Mouse (Mus musculus) urinary bladder, adult 2 months (tissue): ENCODE measurements around the gene Grik4. TPM values are rescaled to one million over a fixed set of nuclear protein-coding genes. Genes with fewer than 3 reads are reported as not detected.

Experiments used
- DNase-seq: peaks from one replicate; pipeline ENCODE4 v3.0.0; 2022; ENCODE audit warnings: low spot score
- polyA plus RNA-seq: library from polyadenylated mRNA; depleted of rRNA; stranded (reverse); fragments of >200 nt; gene quantifications from 2 replicates; pipeline ENCODE4 v1.2.3, GENCODE M21; 2012

The Grik4 gene
- polyA plus RNA-seq, 1 experiment: 0.25 TPM

DNA sequence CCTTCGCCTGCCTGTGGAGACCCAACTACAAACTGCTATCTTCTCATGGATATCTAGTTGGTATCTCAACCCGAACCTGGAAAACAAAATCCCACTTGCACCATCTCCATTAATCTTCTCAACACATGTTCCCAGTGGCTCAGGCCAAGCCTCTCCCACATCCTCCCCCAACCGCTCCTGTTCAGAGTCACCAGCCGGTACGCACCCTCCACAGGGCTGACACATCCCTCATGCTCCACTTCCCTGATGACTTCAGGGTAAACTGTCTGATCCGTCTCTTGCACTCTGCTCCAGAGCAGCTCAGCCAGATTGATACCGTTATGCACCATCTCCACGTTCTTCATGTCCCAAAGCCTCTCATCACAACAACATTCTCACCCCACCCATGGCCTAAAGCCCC is 198.3 kb downstream of the Grik4 start:
- no peak for DNase-seq

DNA sequence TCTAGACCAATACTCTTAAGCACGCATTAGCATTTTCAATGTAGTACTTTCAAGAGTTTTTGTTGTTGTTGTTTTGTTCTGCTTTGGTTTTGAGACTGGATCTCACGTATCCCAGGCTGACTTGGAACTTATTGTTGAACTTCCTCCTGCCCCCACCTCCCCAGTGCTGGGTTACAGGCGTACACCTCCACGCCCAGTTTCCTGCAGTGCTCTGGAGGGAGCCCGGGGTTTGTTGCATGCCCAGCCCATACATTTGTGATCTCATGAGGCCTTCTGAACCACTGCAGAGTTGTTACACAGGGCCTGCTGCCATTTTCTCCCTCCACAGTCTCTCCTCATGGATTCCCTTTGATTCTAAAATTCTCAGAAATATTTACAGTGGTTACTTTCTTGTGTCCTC is 201.9 kb downstream of the Grik4 start:
- DNase-seq: no peak

DNA sequence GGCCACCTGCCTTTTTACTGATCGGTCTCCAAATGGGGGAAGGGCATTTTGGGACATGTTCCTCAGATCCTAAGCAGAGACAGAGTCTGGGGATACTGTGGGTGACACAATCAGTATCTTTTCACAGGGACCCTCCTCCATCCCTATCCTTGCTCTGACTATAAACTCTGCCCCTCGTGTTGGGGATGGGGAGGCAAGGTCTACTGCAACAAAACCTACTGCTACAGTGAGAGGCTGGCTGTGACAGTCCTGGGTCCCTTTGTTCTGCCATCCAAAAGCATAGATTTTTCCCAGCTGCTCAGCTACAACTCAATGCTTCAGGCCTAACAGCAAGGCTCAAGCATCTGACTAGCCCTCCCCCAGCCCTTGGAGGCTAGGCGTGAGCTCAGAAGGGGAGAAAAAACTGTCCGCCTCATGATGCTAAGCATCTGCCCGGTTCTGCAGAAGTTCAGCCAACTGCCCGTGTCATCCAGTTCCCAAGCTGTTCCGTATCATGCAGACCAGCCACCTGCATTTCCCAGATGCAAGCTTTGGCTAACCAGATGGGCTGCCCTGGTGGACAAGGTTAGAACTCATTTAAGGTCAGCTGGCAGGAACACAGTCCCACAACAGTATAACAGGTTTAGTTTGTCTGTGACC is 207.5 kb downstream of the Grik4 start:
- no peak for DNase-seq

DNA sequence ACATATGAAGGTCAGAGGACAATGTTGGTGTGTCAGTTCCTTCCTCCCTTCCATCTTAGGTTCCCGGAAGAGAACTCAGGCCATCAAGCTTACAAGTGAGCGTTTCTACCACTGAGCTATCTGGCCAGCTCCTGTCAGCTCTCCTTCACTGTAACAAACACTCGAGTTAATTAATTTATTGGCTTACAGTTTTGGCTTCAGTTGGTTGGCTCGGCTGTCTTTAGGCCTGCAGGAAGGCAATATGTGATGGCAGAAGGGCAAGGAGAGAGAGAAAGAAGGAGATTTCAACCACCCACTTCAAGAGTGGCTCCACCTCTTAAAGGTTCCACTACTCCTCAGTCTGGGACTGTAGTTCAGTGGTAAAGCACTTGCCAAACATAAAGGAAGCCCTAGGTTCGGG is 209.2 kb downstream of the Grik4 start:
- no peak for DNase-seq

DNA sequence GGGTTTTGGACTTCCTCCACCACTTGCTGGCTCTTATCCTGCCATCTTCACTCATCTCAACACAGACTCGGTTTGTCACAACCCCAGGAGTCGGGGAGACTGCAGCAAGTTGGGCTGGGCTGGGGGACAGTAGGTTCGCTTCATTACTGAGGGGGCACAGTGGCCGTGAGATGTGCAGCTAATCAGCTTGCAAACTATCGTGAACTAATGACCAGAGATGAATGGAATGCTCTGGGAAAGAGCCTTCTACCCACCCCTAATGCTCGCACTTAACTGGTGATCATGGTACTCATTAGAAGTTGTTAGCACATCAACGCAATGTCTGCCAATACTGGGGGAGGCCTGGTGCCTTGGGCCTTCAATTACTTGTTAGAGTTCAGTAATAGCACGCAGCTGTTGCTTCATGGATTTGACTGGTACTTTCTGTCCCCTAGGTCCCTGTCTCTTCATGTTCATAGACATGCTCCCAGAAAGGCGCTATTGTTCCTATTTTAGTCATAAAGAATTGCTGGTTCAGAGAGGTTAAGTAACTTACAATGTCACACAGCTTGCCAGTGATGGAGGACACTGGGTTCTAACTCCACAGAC is 211.5 kb downstream of the Grik4 start:
- DNase-seq: no peak

DNA sequence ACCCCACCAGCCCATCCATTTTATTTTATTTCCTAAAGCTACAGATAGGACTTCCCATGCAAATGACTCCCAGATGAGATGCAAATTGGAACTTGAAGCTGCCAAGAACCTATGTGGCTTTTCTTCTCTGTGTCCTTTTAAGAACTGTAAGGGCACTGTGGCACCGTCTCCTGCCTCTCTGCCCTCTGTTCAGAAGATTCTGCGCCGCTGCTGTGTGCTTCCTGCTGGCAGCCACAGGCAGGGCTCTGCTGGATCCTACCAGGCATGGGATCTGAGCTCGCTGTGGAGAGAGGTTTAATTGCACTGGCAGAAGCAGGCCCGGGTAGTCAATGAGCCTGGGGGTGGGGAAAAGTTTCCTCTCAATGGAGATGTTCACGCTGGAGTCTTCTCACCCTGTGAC is 215.8 kb downstream of the Grik4 start:
- DNase-seq: no peak

DNA sequence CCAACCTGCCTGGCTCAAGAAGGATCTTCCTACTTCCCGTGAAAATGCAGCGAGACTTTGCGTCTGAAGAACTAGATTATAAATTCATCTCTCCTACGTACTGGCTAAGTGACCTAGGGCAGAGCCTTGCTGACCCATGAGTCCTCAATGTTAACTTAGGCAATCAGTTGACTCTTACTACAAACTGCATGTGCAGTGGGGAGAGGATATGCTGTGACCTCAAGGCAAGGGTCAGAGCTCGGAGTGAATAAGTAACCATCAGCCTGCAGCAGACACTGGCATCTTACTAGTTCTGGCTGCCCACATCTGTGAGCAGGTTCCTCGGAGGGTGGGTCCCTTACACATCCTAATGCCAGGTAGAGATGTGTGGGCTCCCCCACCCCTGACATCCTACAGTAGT is 216.6 kb downstream of the Grik4 start:
- DNase-seq: no peak

DNA sequence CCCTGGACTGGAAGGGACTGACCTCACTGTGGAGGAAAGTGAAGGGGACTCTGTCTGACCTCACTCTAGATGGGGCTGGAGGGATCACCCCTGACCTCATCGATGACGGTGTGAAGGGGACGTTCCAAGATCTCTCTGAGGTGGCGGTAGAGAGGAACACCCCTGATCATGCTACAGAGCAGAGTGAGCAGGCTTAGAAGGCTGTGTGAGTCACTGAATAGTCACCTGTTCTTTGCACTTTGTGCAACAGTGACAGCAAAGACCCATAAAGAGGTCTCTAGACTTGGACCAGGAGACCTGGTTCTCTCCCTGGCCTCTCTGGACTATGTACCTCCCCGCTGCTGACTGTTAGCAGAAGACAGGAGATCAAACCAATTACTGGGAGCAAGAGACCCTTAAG is 217.1 kb downstream of the Grik4 start:
- no peak for DNase-seq

DNA sequence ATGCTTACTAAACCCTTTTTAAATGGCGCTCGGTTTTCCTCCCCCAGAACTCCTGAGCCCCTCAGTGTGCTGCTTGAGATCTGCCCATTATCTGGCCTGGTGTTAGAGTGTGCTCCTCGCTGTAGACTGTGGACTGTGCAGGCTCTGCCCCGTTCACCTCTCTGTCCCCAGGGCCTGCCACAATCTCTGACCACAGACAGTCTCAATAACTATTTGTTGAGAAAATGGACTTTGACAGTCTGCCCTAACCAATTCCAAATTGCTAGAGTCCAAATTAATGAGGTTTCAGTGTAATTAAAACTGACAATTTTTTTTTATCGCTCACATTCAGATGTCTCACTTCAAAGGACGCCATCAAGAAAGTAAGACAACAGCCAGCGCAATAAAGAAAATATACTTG is 220.2 kb downstream of the Grik4 start:
- no peak for DNase-seq

DNA sequence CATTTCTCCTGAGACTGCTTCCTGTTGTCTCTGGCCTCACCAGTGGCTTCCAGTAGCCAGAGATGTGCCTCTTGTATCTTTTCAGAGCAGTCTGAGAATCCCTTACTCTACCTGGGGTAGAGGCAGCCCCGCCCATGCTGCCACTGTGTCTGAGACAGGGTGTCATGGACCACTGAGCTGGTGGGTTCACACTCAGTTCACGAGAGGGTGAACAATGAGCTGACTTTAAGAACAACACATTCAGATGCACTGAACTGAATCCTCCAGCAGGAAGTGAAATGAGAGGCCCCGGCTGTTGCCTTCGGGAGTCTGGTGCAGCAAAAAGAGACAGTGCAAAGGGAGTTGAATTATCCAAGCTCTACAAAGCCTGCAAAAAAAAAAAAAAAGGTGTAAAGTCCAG is 221.8 kb downstream of the Grik4 start:
- no peak for DNase-seq

DNA sequence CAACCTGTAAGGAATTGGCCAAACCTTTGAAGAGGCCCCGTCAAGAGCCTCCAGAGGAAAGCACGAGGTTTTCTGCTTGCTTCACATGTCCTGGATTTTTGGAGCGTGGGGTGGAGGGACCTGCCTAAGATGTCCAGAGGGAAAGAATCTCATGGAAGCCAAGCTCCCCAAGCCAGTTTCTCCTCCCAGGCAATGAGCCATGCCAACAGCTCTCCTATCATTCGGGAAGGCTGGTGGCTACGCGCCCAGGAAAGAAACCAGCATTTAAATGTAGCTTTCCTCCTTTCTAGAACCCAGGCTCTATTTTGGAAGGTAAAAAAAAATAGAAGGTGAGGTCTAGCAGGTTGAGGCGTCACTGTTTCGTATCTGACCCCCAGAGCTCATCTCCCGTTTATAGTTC is 222.6 kb downstream of the Grik4 start:
- no peak for DNase-seq

DNA sequence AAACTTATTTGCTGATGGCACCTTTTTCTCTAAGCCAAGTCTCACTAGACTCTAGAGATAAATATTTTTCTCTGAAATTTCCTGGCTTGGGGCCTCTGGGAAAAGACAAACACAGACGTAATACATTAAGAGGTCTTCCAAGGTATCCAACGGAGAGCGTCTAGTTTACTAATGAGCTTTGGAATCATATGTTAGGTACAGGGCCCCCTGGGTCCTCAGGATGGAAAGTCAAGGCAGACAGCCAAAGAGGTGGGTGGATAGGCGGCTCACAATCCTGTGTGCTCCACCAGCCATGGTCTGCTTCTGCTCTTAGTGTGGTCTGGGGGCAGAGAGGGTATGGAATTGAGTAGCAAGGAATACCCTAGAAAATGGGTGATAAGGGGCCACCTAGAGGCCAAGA is 223.1 kb downstream of the Grik4 start:
- no peak for DNase-seq

DNA sequence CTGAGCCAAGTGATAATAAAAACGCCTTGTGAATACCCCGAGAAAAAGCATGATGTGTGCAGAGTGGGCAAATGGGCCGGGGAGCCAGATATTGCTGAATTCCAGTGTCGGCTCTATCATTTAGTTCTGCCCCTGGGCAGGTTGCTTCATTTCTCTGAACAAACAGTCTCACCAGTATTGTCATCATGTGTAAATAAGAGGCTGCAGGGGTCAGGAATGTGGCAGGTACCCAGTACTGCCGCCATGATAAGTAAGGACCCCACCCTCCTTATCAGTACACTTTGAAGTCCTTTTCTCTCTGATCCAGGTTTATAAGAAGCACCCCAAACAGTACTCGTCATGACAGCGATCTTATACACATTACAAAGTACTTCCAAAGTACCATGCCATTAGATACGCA is 230.4 kb downstream of the Grik4 start:
- no peak for DNase-seq

DNA sequence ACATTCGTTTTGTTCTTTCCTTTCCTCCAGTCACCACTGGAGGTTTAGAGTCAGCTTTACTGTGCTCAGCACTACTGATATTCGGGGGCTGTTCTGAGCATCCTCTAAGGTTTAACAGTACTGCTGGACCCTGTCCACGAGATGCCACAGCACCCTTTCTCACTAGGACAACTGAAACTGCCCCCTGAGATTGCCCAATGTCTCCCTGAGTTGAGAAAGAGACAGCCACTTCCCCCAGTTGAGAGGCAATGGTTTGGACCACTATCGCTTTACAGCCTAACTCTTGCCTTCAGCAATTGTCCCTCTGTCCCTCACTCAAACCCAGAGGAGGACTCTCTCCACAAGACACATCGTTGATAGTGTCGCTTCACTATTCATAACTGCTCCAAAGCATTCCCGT is 238.4 kb downstream of the Grik4 start:
- DNase-seq: no peak

DNA sequence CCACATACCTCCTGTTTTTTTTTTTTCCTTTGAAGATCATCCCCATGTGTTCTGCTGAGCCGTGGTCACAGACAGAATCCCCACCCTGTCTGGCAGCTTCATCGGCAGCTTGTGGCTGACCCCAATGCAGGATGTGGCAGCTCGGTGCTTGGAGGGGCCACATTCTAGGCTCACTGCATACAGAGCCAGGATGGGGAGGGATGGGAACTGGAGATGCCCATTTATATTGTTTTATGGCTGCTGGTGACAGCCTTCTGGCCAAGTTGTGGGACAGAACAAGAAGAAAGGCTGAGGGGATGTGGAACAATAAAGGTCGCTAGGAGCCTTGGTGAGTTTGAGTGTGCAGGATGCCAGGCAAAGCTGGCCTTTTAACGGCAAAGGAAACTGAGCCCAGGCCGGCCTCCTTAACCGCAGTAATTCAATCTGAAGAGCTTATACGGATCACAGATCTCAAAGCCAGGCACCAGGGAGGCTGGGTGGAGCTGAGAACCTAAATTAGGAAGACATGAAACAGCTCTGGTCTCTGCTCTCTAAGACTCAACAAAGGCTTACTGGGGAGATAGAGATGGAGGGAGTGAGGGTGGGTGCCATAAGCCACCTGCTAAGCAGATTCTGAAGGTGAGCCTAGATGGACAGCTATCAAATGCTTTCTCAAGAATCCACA is 241.0 kb downstream of the Grik4 start:
- no peak for DNase-seq

DNA sequence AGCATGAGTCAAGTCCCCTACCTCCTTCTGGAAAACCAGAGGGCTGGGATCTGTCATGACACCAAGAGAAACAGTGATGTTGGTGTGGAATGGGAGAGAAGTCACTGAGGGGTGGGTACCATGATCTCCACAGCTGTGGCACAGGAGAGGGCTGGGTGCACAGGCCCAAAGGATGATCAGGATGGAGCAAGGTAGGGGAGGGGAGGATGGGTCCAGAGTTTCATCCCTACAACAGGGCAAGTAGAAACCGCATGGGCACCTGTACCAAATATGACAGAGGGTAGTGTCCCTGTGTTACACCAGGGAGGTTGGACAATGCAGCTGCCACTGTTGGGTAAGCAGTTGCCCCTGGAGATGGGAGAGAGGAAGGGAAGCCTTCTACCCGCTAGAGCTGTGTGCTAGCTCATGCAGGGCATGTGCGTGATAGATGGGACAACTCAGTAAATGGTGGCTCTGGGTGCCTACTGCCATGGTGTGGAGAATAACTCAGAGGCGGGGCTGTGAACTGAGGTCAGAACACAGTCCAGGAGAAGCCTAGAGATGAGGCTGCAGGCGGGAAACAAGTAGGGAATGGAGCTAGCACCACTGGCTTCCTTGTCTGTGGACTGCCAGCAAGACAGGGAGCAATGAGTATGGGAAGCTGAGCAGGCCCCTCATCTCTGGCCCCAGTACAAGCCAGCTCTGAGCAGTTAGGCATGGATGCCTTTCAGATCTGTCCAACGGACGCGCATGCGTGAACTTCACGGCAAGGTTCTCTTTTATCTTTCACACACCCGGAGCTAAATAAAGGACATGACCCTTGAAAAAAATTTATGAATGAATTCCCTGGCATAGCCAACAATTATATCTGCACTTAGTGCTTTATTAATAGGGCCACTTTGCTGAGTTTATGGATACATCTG is 241.8 kb downstream of the Grik4 start:
- no peak for DNase-seq

DNA sequence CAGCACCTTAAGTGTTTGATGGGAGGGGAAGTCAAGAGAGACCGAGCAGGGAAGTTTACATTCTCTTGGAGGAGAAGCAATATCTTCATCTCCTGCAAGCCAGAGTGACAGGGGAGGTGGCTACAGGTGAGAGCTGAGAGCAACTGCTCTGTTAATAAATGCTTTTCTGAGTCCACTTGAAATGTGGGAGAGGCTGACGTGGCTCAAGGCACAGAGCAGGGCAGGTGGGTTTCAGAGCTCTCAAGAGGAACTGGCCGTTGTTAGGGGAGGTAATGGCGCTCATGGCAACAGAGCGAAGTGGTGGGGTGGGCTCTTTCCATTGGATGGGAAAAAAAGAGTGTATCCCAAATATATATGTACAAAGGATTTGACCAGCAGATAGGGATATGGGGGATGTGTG is 242.6 kb downstream of the Grik4 start:
- DNase-seq: no peak

DNA sequence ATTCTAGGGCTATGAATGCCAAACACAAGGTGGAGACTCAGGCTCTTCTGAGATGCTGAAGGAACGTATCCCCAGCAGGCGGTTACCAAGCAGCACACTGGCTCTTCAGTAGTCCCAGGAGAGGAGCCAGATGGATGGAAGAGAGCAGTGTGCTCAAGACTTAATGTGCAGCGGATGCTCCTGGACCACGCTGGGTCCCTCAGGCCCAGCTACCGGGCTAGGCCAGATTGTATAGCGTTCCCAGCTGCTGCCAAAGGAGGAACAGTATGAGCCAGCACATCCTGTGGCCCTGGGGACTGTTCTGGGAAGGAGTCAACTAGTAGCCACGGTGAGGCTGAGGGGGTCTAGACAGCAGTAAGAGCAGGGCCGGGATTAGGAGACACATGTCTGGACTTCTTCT is 251.3 kb downstream of the Grik4 start:
- DNase-seq: no peak

DNA sequence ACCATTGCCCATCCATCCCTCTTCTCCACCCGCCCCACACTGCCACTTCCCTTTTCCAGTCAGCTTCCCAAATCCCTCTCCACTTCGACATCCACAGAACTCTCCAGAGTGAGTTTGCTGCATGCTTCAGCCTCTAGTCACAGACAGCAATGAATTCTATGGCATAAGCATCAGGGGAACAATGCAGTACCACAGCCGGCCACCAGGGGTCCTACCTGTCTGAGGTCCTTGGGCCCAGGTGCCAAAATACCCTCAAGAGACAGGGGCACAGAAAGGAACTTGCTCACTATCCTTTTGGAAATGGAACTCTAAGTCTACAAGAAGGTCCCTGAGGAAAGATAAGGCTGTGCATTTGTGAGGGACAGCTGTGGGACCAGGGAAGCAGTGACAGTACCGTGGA is 256.1 kb downstream of the Grik4 start:
- peak; percentile 50 for DNase-seq

DNA sequence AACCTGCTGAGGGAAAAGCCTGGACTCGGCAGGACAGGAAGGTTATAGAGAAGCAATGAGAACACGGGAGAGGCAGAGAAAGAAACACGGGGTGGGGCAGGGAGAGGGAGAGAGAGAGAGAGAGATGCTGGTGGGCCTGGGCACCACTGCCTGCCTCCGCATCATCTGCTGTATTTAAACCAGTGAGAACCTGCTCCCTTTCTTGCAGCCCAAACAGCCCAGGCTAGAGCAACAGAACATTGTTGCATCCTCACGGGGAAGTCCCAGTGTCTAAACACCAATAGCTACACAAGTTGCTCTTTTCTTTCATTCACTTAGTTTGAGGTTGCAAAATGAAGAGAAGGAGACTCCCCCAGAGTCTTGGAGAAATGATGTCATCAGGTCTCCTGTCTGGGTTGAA is 258.2 kb downstream of the Grik4 start:
- no peak for DNase-seq

DNA sequence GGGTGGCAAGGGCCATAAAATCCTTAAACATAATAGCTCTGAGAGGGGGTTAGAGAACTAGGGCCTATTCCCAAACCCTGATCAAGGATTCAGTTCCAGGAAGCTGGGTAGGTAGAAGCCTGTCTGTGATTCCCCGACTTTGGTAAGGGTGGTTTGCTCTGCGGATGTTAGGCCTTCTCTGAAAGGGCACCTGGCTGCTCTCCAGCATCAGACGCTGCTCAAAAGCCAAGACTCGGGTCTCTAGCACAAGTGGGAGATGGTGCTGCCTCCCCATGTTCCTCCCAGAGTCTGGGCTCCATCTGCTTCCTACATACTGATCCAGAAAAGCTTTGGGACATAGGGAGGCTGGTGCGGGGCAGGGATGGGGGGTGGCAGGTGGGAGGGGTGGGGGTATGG is 270.3 kb downstream of the Grik4 start:
- DNase-seq: no peak

DNA sequence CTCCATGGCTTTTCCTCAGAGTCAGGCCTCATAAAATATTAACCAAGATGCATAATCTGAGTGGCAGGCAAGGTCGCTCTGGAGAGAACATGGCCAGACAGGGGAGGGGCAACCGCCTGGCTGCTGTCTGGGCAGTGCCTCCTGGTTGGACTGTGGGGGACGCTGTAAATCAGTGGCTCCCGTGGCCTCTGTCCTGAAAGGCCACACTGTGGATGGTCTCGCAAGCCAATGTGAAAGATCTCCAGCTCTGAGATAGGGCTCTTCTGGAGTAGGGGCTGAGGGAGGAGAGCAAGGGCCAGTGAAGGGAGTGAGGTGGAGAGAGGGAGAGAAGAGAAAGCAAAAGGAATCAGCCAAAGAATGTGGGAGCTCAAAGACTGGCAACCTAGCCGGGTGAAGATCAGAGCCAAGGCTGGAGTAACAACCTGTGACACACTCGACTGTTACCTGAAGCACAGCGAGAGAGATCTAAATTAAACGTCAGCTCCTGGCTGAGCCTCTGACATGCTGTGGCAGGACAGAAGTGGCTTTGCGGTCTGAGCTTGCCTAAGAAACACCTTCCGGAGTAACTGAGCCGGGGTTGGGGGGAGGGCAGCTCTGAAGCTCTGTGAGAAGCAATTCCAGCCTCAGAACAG is 270.8 kb downstream of the Grik4 start:
- peak; percentile 26 for DNase-seq
